Mouse (Mus musculus) cerebellum, adult 11 months (tissue): ENCODE results near the gene Fgfr1op.

Source experiments
- DNase-seq: peaks from one replicate; pipeline ENCODE4 v3.0.0; 2022

Fgfr1op gene

GRCm38 (mm10) chr17:8232089-8232488 lies 66.8 kb downstream of the Fgfr1op start:
- DNase-seq = no peak

- no peak for DNase-seq
Measured at GRCm38 (mm10) chr17:8233618-8234214, 68.4 kb downstream of the Fgfr1op start.

GRCm38 (mm10) chr17:8234537-8234936 lies 69.2 kb downstream of the Fgfr1op start:
- DNase-seq = no peak

- DNase-seq = no peak
Measured at GRCm38 (mm10) chr17:8235743-8236142, 70.4 kb downstream of the Fgfr1op start, which contains the start of gene Ccr6. Gene Ccr6 (plus strand): TSS chr17:8236043.

GRCm38 (mm10) chr17:8238012-8238710 lies 72.9 kb downstream of the Fgfr1op start:
- DNase-seq = no peak

- DNase-seq = no peak
Measured at GRCm38 (mm10) chr17:8239561-8239960, 74.3 kb downstream of the Fgfr1op start.

- DNase-seq = no peak
Measured at GRCm38 (mm10) chr17:8240517-8240916, 75.2 kb downstream of the Fgfr1op start.

- DNase-seq = no peak
Measured at GRCm38 (mm10) chr17:8241645-8242044, 76.3 kb downstream of the Fgfr1op start.

GRCm38 (mm10) chr17:8242186-8242585 lies 76.9 kb downstream of the Fgfr1op start:
- DNase-seq = no peak

GRCm38 (mm10) chr17:8244124-8244523 lies 78.8 kb downstream of the Fgfr1op start:
- no peak for DNase-seq

- DNase-seq = no peak
Measured at GRCm38 (mm10) chr17:8246102-8246754, 80.9 kb downstream of the Fgfr1op start.
